ENCODE assay signal across 8 mouse cellular contexts in the genomic region with DNA sequence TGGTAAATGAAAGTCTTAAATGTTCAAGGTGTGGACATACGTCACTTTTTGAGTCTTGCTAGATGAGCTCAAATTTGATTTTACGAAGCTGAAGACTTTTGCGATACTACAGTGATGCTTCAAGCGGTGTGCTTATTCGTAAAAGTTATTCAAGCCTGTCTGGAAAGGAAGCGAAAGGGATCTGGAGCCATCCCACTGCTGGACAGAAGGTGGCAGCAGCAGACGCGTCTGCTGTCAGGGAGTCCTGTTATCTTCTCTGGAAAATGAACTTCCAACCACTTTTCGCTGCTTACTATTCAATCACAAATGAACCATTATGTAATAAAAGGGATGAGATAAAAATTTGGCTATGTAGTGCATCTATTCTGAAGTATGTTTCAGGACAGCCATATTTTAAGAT.
DNase-seq lines count a peak whose midpoint lies in the region; ATAC-seq lines count a peak whose summit lies in the region.
"Had no signal": no experiment of that assay in that cellular context is flagged by ENCODE, and none has a peak within 500 bp of the region (broad histone marks: within the 10 kb centered on the region; RNA-seq: fewer than 3 reads in every experiment).

No protein-coding gene starts in this region.

- no peaks in the 10 kb centered on the region for H3K9me3 ChIP-seq in midbrain, embryonic 14.5 days (ENCODE audit: control insufficient read depth, low read length)
- H3K9me3 ChIP-seq: embryonic facial prominence, embryonic 13.5 days had no signal

- H3K27ac ChIP-seq in midbrain, embryonic 14.5 days (replicated peaks; ENCODE audit: low read depth, low read length): no peak overlapping the region
- H3K27ac ChIP-seq: embryonic facial prominence, embryonic 13.5 days had no signal

- H3K27me3 ChIP-seq in midbrain, embryonic 14.5 days (ENCODE audit: control insufficient read depth, insufficient read depth, low read length): no peaks in the 10 kb centered on the region
- H3K27me3 ChIP-seq: embryonic facial prominence, embryonic 13.5 days had no signal

- peaks cover 5% of the 10 kb centered on the region; the same call in 1 of the 2 replicates for H3K36me3 ChIP-seq in midbrain, embryonic 14.5 days (ENCODE audit: control insufficient read depth, insufficient read depth, low read length)
- H3K36me3 ChIP-seq: embryonic facial prominence, embryonic 13.5 days had no signal

- H3K9ac ChIP-seq in midbrain, embryonic 14.5 days (replicated peaks; ENCODE audit: low read length): no peak overlapping the region
- H3K9ac ChIP-seq: embryonic facial prominence, embryonic 13.5 days had no signal

- no peaks in the 10 kb centered on the region for H3K4me1 ChIP-seq in midbrain, embryonic 14.5 days (ENCODE audit: control insufficient read depth, insufficient read depth, low read length)
- H3K4me1 ChIP-seq: embryonic facial prominence, embryonic 13.5 days had no signal

- H3K4me3 ChIP-seq in midbrain, embryonic 14.5 days (replicated peaks; ENCODE audit: low read depth, low read length): no peak overlapping the region
- H3K4me3 ChIP-seq: embryonic facial prominence, embryonic 13.5 days had no signal

- 27% methylated on average over 9 of the region's 9 CpGs for WGBS in midbrain, embryonic 14.5 days

- no peak overlapping the region for H3K4me2 ChIP-seq in midbrain, embryonic 14.5 days (ENCODE audit: low read length)
- H3K4me2 ChIP-seq: embryonic facial prominence, embryonic 13.5 days had no signal

- ATAC-seq in hematopoietic stem cell, adult 5-6 weeks (replicated peaks in 1 of 2; ENCODE audit: insufficient read depth in 1 of 2, low FRiP score in 2 of 2, low TSS enrichment in 1 of 2, low read depth in 1 of 2, poor library complexity in 2 of 2, severe bottlenecking in 2 of 2): peak; percentile 65 to 69; a peak in 2 of 4 replicates
- ATAC-seq in midbrain, embryonic 14.5 days (ENCODE audit: low FRiP score, low TSS enrichment): peak; percentile 64; the same call in 1 of the 2 replicates
- ATAC-seq in megakaryocyte-erythroid progenitor cell, adult 5-6 weeks (replicated peaks; ENCODE audit: low FRiP score, low TSS enrichment, poor library complexity, severe bottlenecking): no peak

- DNase-seq in urinary bladder, postnatal 25 days (ENCODE audit: low spot score): peak; percentile 3
- DNase-seq in urinary bladder, postnatal 4 days (ENCODE audit: low spot score in 2 of 2): no peak
- peak; percentile 70 to 83 for DNase-seq in cerebellum, postnatal 25 days
- peak; percentile 48 to 72 for DNase-seq in layer of hippocampus, postnatal 36 days
- DNase-seq in midbrain, embryonic 14.5 days: peak; percentile 85

Comparison
In these comparisons a context has a peak if more than half of its experiments do, and no peak if none do; other contexts are left out.
1. DNase-seq: peak in urinary bladder, postnatal 25 days (single experiment), cerebellum, postnatal 25 days (2 of 2), layer of hippocampus, postnatal 36 days (2 of 2) and midbrain, embryonic 14.5 days (single experiment); none in urinary bladder, postnatal 4 days (0 of 2).